22 mouse cellular contexts compared by ENCODE assay signal in the genomic region with DNA sequence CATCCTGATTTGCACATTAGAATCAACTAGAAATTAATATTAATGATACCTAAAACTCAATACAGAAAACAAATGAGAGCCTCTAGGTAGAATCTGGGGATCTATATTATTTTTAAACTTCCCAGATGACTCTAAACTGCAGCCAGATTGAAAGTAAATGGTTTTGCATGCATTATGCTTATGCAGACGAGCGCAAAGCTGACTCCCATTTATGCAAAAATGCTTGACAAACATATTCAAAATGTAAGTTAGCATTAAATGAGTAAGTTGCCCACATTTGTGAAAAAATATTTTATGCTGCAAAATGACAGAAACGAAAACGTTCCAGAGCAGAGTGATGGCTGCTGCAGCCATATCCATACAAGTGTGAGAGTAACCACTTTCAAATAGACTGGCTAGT.
"Had no signal": no experiment of that assay in that cellular context is flagged by ENCODE, and none has a peak within 500 bp of the region (broad histone marks: within the 10 kb centered on the region; RNA-seq: fewer than 3 reads in every experiment).

No protein-coding gene starts in this region.

- DNase-seq: kidney, adult 2 months; kidney, postnatal 25 days; layer of hippocampus, postnatal 36 days; liver, postnatal 0 days; lung, embryonic 14.5 days; right cerebral cortex, adult 18-20 months; spleen, adult 18-20 months; thymus, adult 18-20 months; thymus, postnatal 36 days had no signal

- H3K9ac ChIP-seq: limb, embryonic 12.5 days; limb, embryonic 15.5 days; liver, embryonic 14.5 days; liver, postnatal 0 days; lung, embryonic 14.5 days; midbrain, embryonic 12.5 days; midbrain, embryonic 15.5 days; neural tube, embryonic 12.5 days; neural tube, embryonic 15.5 days; stomach, embryonic 15.5 days had no signal

- H3K4me3 ChIP-seq: limb, embryonic 12.5 days; limb, embryonic 15.5 days; midbrain, embryonic 12.5 days; midbrain, embryonic 15.5 days; neural tube, embryonic 12.5 days; neural tube, embryonic 15.5 days; stomach, embryonic 15.5 days had no signal

- H3K27me3 ChIP-seq: limb, embryonic 12.5 days; limb, embryonic 15.5 days; midbrain, embryonic 12.5 days; midbrain, embryonic 15.5 days; neural tube, embryonic 12.5 days; neural tube, embryonic 15.5 days; stomach, embryonic 15.5 days had no signal

- H3K9me3 ChIP-seq: limb, embryonic 12.5 days; limb, embryonic 15.5 days; midbrain, embryonic 12.5 days; midbrain, embryonic 15.5 days; neural tube, embryonic 12.5 days; neural tube, embryonic 15.5 days; stomach, embryonic 15.5 days had no signal

- H3K36me3 ChIP-seq: limb, embryonic 12.5 days; limb, embryonic 15.5 days; midbrain, embryonic 12.5 days; midbrain, embryonic 15.5 days; neural tube, embryonic 12.5 days; neural tube, embryonic 15.5 days; stomach, embryonic 15.5 days had no signal

- H3K27ac ChIP-seq: kidney, postnatal 0 days; limb, embryonic 12.5 days; limb, embryonic 15.5 days; liver, embryonic 14.5 days; macrophage; midbrain, embryonic 12.5 days; midbrain, embryonic 15.5 days; neural tube, embryonic 12.5 days; neural tube, embryonic 15.5 days; stomach, embryonic 15.5 days had no signal

- H3K4me1 ChIP-seq: limb, embryonic 12.5 days; limb, embryonic 15.5 days; midbrain, embryonic 12.5 days; midbrain, embryonic 15.5 days; neural tube, embryonic 12.5 days; neural tube, embryonic 15.5 days; stomach, embryonic 15.5 days had no signal

- H3K4me2 ChIP-seq: limb, embryonic 12.5 days; limb, embryonic 15.5 days; liver, embryonic 11.5 days; lung, embryonic 14.5 days; midbrain, embryonic 12.5 days; midbrain, embryonic 15.5 days; neural tube, embryonic 12.5 days; neural tube, embryonic 15.5 days; stomach, embryonic 15.5 days had no signal

- ATAC-seq: intestine, postnatal 0 days; liver, postnatal 0 days; lung, postnatal 0 days; midbrain, embryonic 15.5 days had no signal
